Mouse (Mus musculus) MEL (cell line): ENCODE measurements around the gene Serpinf1.

Source experiments
- BHLHE40 ChIP-seq: IDR thresholded peaks from 2 replicates; pipeline ENCODE4 v1.6.1; 2012; ENCODE audit warnings: low read depth, mild to moderate bottlenecking, inconsistent platforms, low read length, improper control_type of control experiment, borderline replicate concordance
- CTCF ChIP-seq, 3 experiments: IDR thresholded peaks in 2 of 3; conservative IDR thresholded peaks in 1 of 3; 2 replicates each; pipeline ENCODE4 v1.5.1; 2011 to 2012; ENCODE audit warnings: low read length in 3 of 3, low read depth in 2 of 3, mild to moderate bottlenecking in 2 of 3, improper control_type of control experiment in 1 of 3, inconsistent platforms in 1 of 3, mixed read lengths in 1 of 3, moderate library complexity in 1 of 3; ENCODE audit not compliant: control insufficient read depth in 1 of 3, insufficient read depth in 1 of 3, poor library complexity in 1 of 3, severe bottlenecking in 1 of 3
- E2F4 ChIP-seq: IDR thresholded peaks from 2 replicates; pipeline ENCODE4 v1.6.1; 2011; ENCODE audit warnings: low read depth, low read length, improper control_type of control experiment, borderline replicate concordance
- EP300 ChIP-seq, 2 experiments: IDR thresholded peaks; 2 replicates each; pipeline ENCODE4 v1.6.1; 2011; ENCODE audit warnings: improper control_type of control experiment in 2 of 2, low read length in 2 of 2, low read depth in 1 of 2, mild to moderate bottlenecking in 1 of 2
- GATA1 ChIP-seq: IDR thresholded peaks from 2 replicates; pipeline ENCODE4 v1.6.1; 2011; ENCODE audit warnings: low read depth, low read length, improper control_type of control experiment
- MAX ChIP-seq: IDR thresholded peaks from 2 replicates; pipeline ENCODE4 v1.6.1; 2011; ENCODE audit warnings: low read length, improper control_type of control experiment
- MYB ChIP-seq: IDR thresholded peaks from 2 replicates; pipeline ENCODE4 v1.6.1; 2011; ENCODE audit warnings: mild to moderate bottlenecking, low read depth, low read length, improper control_type of control experiment
- MYC ChIP-seq: IDR thresholded peaks from 2 replicates; pipeline ENCODE4 v1.6.1; 2011; ENCODE audit warnings: low read depth, mild to moderate bottlenecking, low read length, improper control_type of control experiment, moderate library complexity
- NELFE ChIP-seq: IDR thresholded peaks from 2 replicates; pipeline ENCODE4 v1.6.1; 2011; ENCODE audit warnings: low read depth, low read length, improper control_type of control experiment
- POLR2A ChIP-seq, 2 experiments: IDR thresholded peaks; 2 replicates each; pipeline ENCODE4 v1.6.1; 2011 to 2012; ENCODE audit warnings: low read length in 2 of 2, mild to moderate bottlenecking in 2 of 2, control low read depth in 1 of 2, improper control_type of control experiment in 1 of 2, low read depth in 1 of 2, moderate library complexity in 1 of 2; ENCODE audit not compliant: control insufficient read depth in 1 of 2, insufficient read depth in 1 of 2, poor library complexity in 1 of 2
- RAD21 ChIP-seq: IDR thresholded peaks from 2 replicates; pipeline ENCODE4 v1.6.1; 2011; ENCODE audit warnings: mild to moderate bottlenecking, low read depth, low read length, improper control_type of control experiment
- TAL1 ChIP-seq: IDR thresholded peaks from 2 replicates; pipeline ENCODE4 v1.6.1; 2012; ENCODE audit warnings: mild to moderate bottlenecking, inconsistent platforms, low read length, moderate library complexity, mixed read lengths
- USF2 ChIP-seq, 2 experiments: IDR thresholded peaks; 2 replicates each; pipeline ENCODE4 v1.6.1; 2011 to 2012; ENCODE audit warnings: improper control_type of control experiment in 2 of 2, low read length in 2 of 2, borderline replicate concordance in 1 of 2, inconsistent platforms in 1 of 2, low read depth in 1 of 2, mild to moderate bottlenecking in 1 of 2; ENCODE audit not compliant: insufficient read depth in 1 of 2

DNA sequence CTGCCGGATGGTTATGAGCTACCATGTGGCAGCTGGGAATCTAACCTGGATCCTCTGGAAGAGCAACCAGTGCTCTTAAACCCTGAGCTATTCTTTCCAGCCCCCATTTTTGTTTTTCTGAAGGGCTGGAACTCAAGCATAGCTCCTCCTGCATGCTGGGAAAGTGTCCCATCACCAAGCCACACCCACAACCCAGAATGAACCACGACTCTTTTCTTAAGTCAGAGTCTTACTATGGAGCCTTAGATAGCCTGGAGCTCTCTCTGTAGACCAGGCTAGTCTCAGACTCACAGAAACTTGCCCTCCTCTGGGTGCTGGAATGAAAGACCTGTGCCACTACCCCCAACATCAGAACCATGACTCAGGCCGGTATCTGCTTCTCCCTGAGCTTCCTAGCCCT, 26.1 kb upstream of the Serpinf1 start:
- TF ChIP-seq MAX (no peak), CTCF (IDR thresholded peaks at IDR 0.05 in 2 of 3, conservative IDR thresholded peaks at IDR 0.05 in 1 of 3; ENCODE audit: control insufficient read depth in 1 of 3, insufficient read depth in 1 of 3, low read depth in 2 of 3, low read length in 3 of 3, poor library complexity in 1 of 3, severe bottlenecking in 1 of 3) (no peak), POLR2A (IDR thresholded peaks at IDR 0.05; ENCODE audit: control insufficient read depth in 1 of 2, insufficient read depth in 1 of 2, low read depth in 1 of 2, low read length in 2 of 2, poor library complexity in 1 of 2) (no peak), TAL1 (no peak), BHLHE40 (no peak), USF2 (IDR thresholded peaks at IDR 0.05; ENCODE audit: borderline replicate concordance in 1 of 2, insufficient read depth in 1 of 2, low read depth in 1 of 2, low read length in 2 of 2) (no peak), E2F4 (no peak), MYC (no peak), RAD21 (no peak), NELFE (no peak), MYB (no peak), GATA1 (no peak), EP300 (IDR thresholded peaks at IDR 0.05; ENCODE audit: low read depth in 1 of 2, low read length in 2 of 2) (no peak)
